Mouse (Mus musculus): Measurements from ENCODE around the gene Mid1. TPM values are rescaled to one million over a fixed set of nuclear protein-coding genes. Genes with fewer than 3 reads are reported as not detected.

Gene Mid1
- total RNA-seq (2023) = 6.7 to 32.5 TPM (median 8.0 TPM) in 4 replicates

DNA sequence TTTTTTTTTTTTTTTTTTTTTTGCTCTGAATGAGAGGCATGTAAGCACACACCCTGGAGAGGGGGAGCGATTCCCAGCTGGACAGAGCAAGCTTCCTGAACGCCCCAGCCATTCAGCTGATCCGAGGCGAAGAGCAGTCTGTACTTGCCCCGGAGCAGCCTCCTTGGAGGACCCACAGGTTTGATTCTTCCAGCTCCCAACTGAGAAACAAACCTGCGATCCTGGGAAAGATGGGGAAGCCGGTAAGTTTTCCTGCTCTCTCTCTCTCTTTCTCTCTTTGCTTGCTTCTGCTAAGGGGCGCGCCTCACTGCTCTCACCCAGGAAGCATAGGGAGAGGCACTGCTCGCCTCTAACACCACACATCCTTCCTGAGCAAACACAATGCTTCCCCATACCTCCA, at the start of gene Mid1:
Mid1 (plus strand) TSS at position 69 of the 400 bp plus-strand sequence.

DNA sequence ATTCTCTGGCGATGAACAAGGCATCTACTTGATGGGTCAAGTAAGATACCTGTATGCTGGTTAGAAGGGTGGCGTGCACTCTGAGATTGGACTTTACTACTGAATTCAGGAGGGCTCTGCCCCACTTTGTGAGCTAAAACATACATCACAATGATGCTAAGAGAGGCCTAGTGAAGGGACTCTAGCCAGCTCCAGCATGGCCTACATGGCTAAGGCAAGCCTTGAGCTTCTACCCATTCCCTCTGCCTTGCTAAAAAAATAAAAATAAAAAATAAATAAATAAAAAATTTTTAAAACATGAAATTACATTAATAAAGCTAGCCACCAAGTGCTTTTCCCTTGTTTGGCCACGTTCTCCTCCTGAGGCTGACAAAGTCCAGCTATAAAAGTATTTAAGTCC, 94.5 kb downstream of the Mid1 start, which contains the start of gene 4933400A11Rik:
4933400A11Rik (minus strand) TSS at position 101 of the 400 bp plus-strand sequence.

DNA sequence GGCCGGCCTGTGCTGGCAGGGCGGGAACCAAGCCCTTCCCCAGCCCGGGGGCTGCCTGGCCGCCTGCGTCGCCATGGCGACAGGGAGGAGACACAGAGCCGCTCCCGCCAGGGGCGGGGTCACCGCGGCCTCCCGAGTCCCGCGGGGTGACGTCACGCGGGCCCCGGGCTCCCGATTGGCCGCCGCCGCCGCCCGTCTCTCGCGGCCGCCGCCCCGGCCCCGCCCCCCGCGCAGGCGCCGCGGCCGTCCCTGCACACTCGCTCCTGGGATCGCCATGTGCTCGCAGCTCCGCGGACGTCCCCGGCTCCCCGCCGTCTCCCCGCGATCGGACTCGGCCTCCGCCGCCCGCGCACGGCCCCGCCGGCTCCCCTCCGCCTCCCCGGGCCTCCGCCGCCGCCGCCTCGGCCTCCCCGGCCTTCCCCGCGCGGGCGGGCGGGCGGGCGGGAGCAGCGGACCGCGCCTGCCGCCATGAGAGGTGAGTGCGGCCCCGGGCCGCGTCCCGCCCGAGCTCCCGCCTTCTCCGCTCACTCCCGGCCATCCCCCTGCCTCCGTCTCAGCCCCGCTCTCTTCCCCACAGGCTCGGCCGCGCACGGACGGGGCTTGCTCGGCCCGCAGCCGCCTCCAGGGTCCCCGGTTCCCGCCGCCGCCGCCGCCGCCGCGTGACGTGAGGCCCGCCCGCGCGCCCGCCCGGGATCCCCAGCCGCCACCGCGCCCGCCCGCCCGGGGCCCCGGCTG, 324.2 kb downstream of the Mid1 start, which contains the start of gene Gm21887:
Gm21887 (plus strand) TSS at position 644 of the 735 bp plus-strand sequence.

Other genes with a start within 250 kb of the Mid1 start
- not detected in 4 replicates for gene 4933400A11Rik, start 94.4 kb downstream of the Mid1 start, total RNA-seq (2023)